Comparison of ENCODE assay signal across 25 mouse cellular contexts in the genomic region with DNA sequence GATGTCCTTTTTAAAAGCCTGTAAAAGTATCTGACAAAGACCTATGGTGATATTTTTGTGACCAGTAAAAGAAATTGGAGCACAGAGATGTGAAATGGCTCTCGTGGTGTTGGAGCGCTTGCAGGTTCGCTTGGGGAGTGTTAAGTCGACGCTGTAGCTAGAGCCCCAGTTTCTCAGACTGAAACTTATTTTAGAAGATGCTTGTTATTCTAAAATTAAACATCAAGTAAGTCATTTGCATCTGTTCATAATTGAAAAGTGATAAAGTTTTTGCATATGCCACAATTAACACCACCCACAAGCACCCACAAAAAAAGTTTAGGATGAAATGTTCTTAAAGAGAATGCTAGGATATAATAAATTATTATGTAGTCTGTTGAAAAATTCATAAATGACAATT.
"Had no signal": no experiment of that assay in that cellular context is flagged by ENCODE, and none has a peak within 500 bp of the region (broad histone marks: within the 10 kb centered on the region; RNA-seq: fewer than 3 reads in every experiment).

No protein-coding gene starts in this region.

- H3K9ac ChIP-seq: heart, embryonic 12.5 days; hindbrain, embryonic 12.5 days; hindbrain, embryonic 14.5 days; intestine, embryonic 15.5 days; limb, embryonic 12.5 days; liver, embryonic 12.5 days; liver, embryonic 14.5 days had no signal

- H3K4me3 ChIP-seq: gastrocnemius, adult 2 months; heart, embryonic 10.5 days; heart, embryonic 12.5 days; hindbrain, embryonic 10.5 days; hindbrain, embryonic 12.5 days; intestine, embryonic 15.5 days; limb, embryonic 10.5 days; limb, embryonic 12.5 days; liver, embryonic 12.5 days had no signal

- DNase-seq: gastrocnemius, adult 2 months; gastrocnemius, postnatal 10 days; gastrocnemius, postnatal 25 days; heart, adult 18-20 months; heart, postnatal 10 days; heart, postnatal 4 days; kidney, adult 18-20 months; kidney, adult 8-10 months; kidney, postnatal 10 days; kidney, postnatal 25 days; kidney, postnatal 4 days; liver had no signal

- H3K4me2 ChIP-seq: heart, embryonic 12.5 days; hindbrain, embryonic 12.5 days; hindbrain, embryonic 14.5 days; intestine, embryonic 15.5 days; limb, embryonic 12.5 days; liver, embryonic 12.5 days had no signal

- ATAC-seq: hindbrain, embryonic 16.5 days; inflammation-experienced regulatory T-cells, adult 6 months; intestine, embryonic 15.5 days; intestine, postnatal 0 days; liver, embryonic 12.5 days had no signal

- H3K36me3 ChIP-seq: heart, embryonic 10.5 days; heart, embryonic 12.5 days; hindbrain, embryonic 10.5 days; hindbrain, embryonic 12.5 days; intestine, embryonic 15.5 days; limb, embryonic 10.5 days; limb, embryonic 12.5 days; liver, embryonic 12.5 days had no signal

- H3K9me3 ChIP-seq: heart, embryonic 10.5 days; heart, embryonic 12.5 days; hindbrain, embryonic 10.5 days; hindbrain, embryonic 12.5 days; intestine, embryonic 15.5 days; limb, embryonic 10.5 days; limb, embryonic 12.5 days; liver, embryonic 12.5 days had no signal

- H3K27me3 ChIP-seq: heart, embryonic 12.5 days; hindbrain, embryonic 12.5 days; intestine, embryonic 15.5 days; limb, embryonic 12.5 days had no signal

- H3K27ac ChIP-seq: gastrocnemius, adult 2 months; heart, embryonic 10.5 days; hindbrain, embryonic 10.5 days; hindbrain, embryonic 12.5 days; hindbrain, embryonic 14.5 days; intestine, embryonic 15.5 days; limb, embryonic 10.5 days; limb, embryonic 12.5 days; liver, embryonic 12.5 days; liver, embryonic 14.5 days had no signal
